Mouse (Mus musculus) right cerebral cortex, postnatal 25 days (tissue): ENCODE results near the gene Ttc9c.

Source experiments
- DNase-seq: peaks from one replicate; pipeline ENCODE4 v3.0.0; 2022

Ttc9c gene

GRCm38 (mm10) chr19:8773409-8773808, 45.7 kb downstream of the Ttc9c start:
- no peak for DNase-seq

DNA sequence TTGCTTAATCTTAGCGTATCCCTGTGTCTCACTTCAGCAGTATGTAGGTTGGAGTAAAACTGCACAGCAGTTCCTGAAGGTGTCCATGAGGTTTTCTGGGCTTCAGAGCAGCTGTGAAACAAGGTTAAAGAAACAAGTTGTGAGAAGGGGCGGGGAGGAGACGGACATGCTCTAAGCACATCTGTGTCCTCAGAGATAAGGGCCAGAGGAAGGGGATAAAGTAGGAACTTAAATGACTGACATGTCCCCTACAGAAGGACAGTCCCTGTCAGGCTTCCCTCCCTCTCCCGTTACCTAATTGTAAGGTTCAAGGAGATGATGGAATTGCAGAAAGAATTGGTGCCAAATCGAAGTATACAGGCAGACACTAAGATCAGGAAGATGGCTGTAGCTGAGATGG, 46.1 kb downstream of the Ttc9c start:
- no peak for DNase-seq

DNA sequence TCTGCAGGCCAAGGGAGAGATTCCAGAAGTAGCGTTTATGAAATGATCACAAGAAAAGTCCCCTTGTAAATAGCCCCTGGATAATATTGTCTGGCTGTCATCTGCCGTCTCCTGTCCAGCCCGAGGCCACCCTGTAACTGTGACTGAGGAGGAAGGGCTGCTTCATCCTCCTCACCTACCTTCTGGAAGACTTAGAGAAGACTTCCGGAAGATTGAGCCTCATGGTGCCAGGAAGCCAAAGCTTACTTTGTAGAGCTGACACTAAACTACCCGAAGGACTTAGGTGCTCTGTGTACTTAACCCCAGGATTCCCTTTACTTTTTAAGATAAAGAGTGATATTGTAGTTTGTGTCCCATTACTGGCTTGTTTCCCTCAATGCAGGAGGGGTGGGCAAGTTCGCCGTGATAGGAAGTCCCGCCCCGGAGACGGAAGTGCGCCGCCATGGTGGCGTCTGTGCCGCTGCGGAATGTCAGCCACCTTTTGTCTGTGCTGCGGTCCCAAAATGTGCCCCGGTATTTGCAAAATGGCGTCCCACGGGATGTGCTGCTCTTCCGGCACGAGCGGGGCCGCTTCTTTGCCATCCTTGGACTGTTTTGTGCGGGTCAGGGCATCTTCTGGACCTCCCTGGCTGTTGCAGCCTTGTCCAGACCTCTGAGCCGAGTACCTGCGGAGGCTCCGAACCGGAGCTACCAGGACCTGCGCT, 48.4 kb downstream of the Ttc9c start, which contains the start of gene Tmem223:
Gene Tmem223, plus strand, starts transcription at position 430 of the 704 bp plus-strand sequence.
- DNase-seq: peak; percentile 79

DNA sequence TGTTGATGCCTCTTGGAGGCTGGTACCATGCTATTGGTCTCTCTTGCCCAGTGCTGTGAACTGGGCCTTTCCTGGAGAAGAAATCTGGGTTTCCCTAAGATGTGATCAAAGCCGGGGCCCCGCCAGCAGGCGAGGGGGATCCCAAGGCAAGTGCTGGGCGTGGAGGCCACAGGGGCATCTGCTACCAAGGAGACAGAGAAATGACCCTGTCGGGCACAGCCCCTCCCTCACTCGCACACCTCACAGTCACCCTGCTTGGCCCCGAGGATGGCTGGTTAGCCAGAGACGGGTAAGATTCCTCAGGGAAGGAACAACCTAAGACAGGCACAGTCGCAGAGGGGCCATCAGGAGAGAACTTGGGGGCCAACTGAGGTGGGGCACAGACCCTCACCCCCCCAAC, 53.6 kb downstream of the Ttc9c start:
- no peak for DNase-seq

GRCm38 (mm10) chr19:8763276-8763675, 55.9 kb downstream of the Ttc9c start:
- no peak for DNase-seq

- DNase-seq: no peak
Observed at GRCm38 (mm10) chr19:8760757-8761156, 58.4 kb downstream of the Ttc9c start.
